Mouse (Mus musculus) thymus, adult 2 months (tissue): Measurements from ENCODE around the gene Osbp2. TPM values are rescaled to one million over a fixed set of nuclear protein-coding genes. Genes with fewer than 3 reads are reported as not detected.
A peak's percentile ranks its signal among the peaks of the same experiment; 100 is the strongest.

ENCODE experiments used
- DNase-seq: peaks from one replicate; pipeline ENCODE4 v3.0.0; 2021
- H3K27ac ChIP-seq: fragments of 200-500 bp; 2 replicates; pipeline ENCODE4 v1.5.1; 2012; ENCODE audit warnings: low read length, control low read depth; ENCODE audit not compliant: control insufficient read depth, insufficient read depth
- H3K27me3 ChIP-seq: fragments of 200-500 bp; 2 replicates; pipeline ENCODE4 v1.6.1; 2012; ENCODE audit warnings: mild to moderate bottlenecking, low read length, moderate library complexity, mixed read lengths; ENCODE audit not compliant: control insufficient read depth, insufficient read depth
- H3K36me3 ChIP-seq: fragments of 200-500 bp; 2 replicates; pipeline ENCODE4 v1.6.1; 2012; ENCODE audit warnings: mild to moderate bottlenecking, low read length, moderate library complexity; ENCODE audit not compliant: control insufficient read depth, insufficient read depth
- H3K4me1 ChIP-seq: fragments of 200-500 bp; replicated peaks from 2 replicates; pipeline ENCODE4 v1.6.1; 2012; ENCODE audit warnings: low read length; ENCODE audit not compliant: control insufficient read depth, insufficient read depth
- H3K4me3 ChIP-seq: fragments of 200-500 bp; 2 replicates; pipeline ENCODE4 v1.5.1; 2012; ENCODE audit warnings: mild to moderate bottlenecking, low read length, control low read depth, moderate library complexity; ENCODE audit not compliant: control insufficient read depth, insufficient read depth
- CTCF ChIP-seq: fragments of 200-500 bp; IDR thresholded peaks from 2 replicates; pipeline ENCODE4 v1.5.1; 2012; ENCODE audit warnings: mild to moderate bottlenecking, control low read depth, low read length, moderate library complexity, borderline replicate concordance; ENCODE audit not compliant: control insufficient read depth, poor library complexity, insufficient read depth; ENCODE audit errors: extremely low read depth
- POLR2A ChIP-seq: fragments of 200-500 bp; IDR thresholded peaks from 2 replicates; pipeline ENCODE4 v1.6.1; 2012; ENCODE audit warnings: mild to moderate bottlenecking, low read length, control low read depth, moderate library complexity; ENCODE audit not compliant: control insufficient read depth, poor library complexity, insufficient read depth; ENCODE audit errors: extremely low read depth
- WGBS: fragments of 180-500 bp; shearing (Covaris S2); methylation state at CpG from one replicate; pipeline ENCODE4 v1.1.7; 2018; 5-methylcytosine and 5-hydroxymethylcytosine counted together
- polyA plus RNA-seq: library from polyadenylated mRNA; depleted of rRNA; stranded (reverse); fragments of >200 nt; gene quantifications from 2 replicates; pipeline ENCODE4 v1.2.3, GENCODE M21; 2012

Gene Osbp2
- polyA plus RNA-seq, 1 experiment, result 1.1 TPM

- Histone ChIP-seq H3K27me3 (no peaks in the 10 kb centered on the region), H3K4me3 (no peak overlapping the region), H3K36me3 (no peaks in the 10 kb centered on the region), H3K27ac (no peak overlapping the region), H3K4me1 (no peaks in the 10 kb centered on the region)
- DNase-seq, result no peak
- no peak for TF ChIP-seq POLR2A
- no peak for TF ChIP-seq CTCF
- WGBS, result 84% methylated on average over 3 of the region's 3 CpGs
Observed at GRCm38 (mm10) chr11:3789919-3790318, 73.8 kb downstream of the Osbp2 start.

- H3K4me1 ChIP-seq, result no peaks in the 10 kb centered on the region
- TF ChIP-seq CTCF, result no peak
- peak; percentile 68 for DNase-seq
- 29% methylated on average over 6 of the region's 6 CpGs for WGBS
- no peaks in the 10 kb centered on the region for H3K27me3 ChIP-seq
- H3K36me3 ChIP-seq, result no peaks in the 10 kb centered on the region
- no peak overlapping the region for H3K4me3 ChIP-seq
- H3K27ac ChIP-seq, result no peak overlapping the region
Observed at GRCm38 (mm10) chr11:3786564-3786963, 77.1 kb downstream of the Osbp2 start.

- 53% methylated on average over 4 of the region's 4 CpGs for WGBS
- TF ChIP-seq POLR2A (no peak), CTCF (no peak)
- no peaks in the 10 kb centered on the region; the same call in 1 of the 2 replicates for H3K27me3 ChIP-seq
Observed at GRCm38 (mm10) chr11:3775263-3775644, 88.4 kb downstream of the Osbp2 start.

GRCm38 (mm10) chr11:3774463-3775262, 89.0 kb downstream of the Osbp2 start:
- Histone ChIP-seq H3K4me3 (no peak overlapping the region), H3K27me3 (no peaks in the 10 kb centered on the region; the same call in 1 of the 2 replicates), H3K36me3 (no peaks in the 10 kb centered on the region), H3K27ac (no peak overlapping the region), H3K4me1 (no peaks in the 10 kb centered on the region; the same call in 1 of the 2 replicates)
- WGBS, result 7% methylated on average over 55 of the region's 56 CpGs
- TF ChIP-seq POLR2A (no peak), CTCF (no peak)
- peak; percentile 12 for DNase-seq

More at GRCm38 (mm10) chr11:3775263-3775644, 88.4 kb downstream of the Osbp2 start:
- DNase-seq, result no peak
- H3K4me3 ChIP-seq, result no peak overlapping the region
- H3K36me3 ChIP-seq, result no peaks in the 10 kb centered on the region
- no peak overlapping the region for H3K27ac ChIP-seq
- H3K4me1 ChIP-seq, result no peaks in the 10 kb centered on the region; the same call in 1 of the 2 replicates

GRCm38 (mm10) chr11:3773782-3774462, 89.8 kb downstream of the Osbp2 start:
- no peak overlapping the region for H3K4me3 ChIP-seq

GRCm38 (mm10) chr11:3773136-3773535, 90.6 kb downstream of the Osbp2 start:
- WGBS, result 90% methylated on average over 8 of the region's 8 CpGs
- H3K36me3 ChIP-seq, result no peaks in the 10 kb centered on the region
- no peaks in the 10 kb centered on the region; the same call in 1 of the 2 replicates for H3K27me3 ChIP-seq
- no peaks in the 10 kb centered on the region; the same call in 1 of the 2 replicates for H3K4me1 ChIP-seq
- no peak for DNase-seq
- no peak overlapping the region for H3K27ac ChIP-seq
- TF ChIP-seq POLR2A (no peak), CTCF (no peak)
- no peak overlapping the region for H3K4me3 ChIP-seq

More at GRCm38 (mm10) chr11:3773782-3774462, 89.8 kb downstream of the Osbp2 start:
- no peak overlapping the region for H3K27ac ChIP-seq
- no peaks in the 10 kb centered on the region; the same call in 1 of the 2 replicates for H3K27me3 ChIP-seq
- WGBS, result 20% methylated on average over 6 of the region's 6 CpGs
- no peak for TF ChIP-seq POLR2A
- TF ChIP-seq CTCF, result no peak
- no peak for DNase-seq
- no peaks in the 10 kb centered on the region for H3K36me3 ChIP-seq
- H3K4me1 ChIP-seq, result no peaks in the 10 kb centered on the region; the same call in 1 of the 2 replicates

GRCm38 (mm10) chr11:3771348-3771747, 92.4 kb downstream of the Osbp2 start:
- TF ChIP-seq POLR2A (no peak), CTCF (no peak)
- H3K36me3 ChIP-seq, result no peaks in the 10 kb centered on the region
- no peak overlapping the region for H3K27ac ChIP-seq
- H3K27me3 ChIP-seq, result no peaks in the 10 kb centered on the region; the same call in 1 of the 2 replicates
- DNase-seq, result no peak
- WGBS, result 49% methylated on average over 6 of the region's 6 CpGs
- no peak overlapping the region for H3K4me3 ChIP-seq
- H3K4me1 ChIP-seq, result no peaks in the 10 kb centered on the region; the same call in 1 of the 2 replicates
